Mouse (Mus musculus): Measurements from ENCODE around the gene Trpm5.

DNA sequence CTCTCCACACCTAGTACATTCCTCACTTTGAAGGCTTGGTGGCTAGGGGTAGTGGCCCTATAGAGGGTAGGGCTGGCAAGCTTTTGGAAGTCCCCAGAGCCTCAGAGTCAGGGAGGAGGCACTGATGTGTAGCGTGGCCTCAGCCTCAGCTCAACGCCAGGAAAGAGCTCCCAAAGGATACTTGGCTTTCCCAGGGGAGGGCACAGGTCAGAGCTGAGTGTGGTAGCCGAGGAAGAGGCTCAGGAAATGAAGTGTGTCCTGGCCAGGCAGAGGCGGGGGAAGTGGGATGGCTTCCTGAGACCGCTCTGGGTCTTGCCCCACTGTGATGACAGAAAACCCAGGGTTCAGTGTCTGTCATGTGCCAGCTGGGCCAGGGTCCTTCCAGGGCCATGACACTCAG, 42.1 kb upstream of the Trpm5 start:
- TF ChIP-seq CTCF (conservative IDR thresholded peaks at IDR 0.05; ENCODE audit: insufficient read depth, insufficient read length, low read depth, low read length): no peak
- TF ChIP-seq POLR2A (IDR thresholded peaks at IDR 0.05; ENCODE audit: low read depth, low read length): no peak

All from kidney, adult 2 months (tissue).